Mouse (Mus musculus): ENCODE measurements around the gene Krt14.
"Not testable (repeated sequence)": the region's sequence is repeated elsewhere in the genome, so short reads cannot be mapped to it uniquely, and the experiment has no call there.

The Krt14 gene

DNA sequence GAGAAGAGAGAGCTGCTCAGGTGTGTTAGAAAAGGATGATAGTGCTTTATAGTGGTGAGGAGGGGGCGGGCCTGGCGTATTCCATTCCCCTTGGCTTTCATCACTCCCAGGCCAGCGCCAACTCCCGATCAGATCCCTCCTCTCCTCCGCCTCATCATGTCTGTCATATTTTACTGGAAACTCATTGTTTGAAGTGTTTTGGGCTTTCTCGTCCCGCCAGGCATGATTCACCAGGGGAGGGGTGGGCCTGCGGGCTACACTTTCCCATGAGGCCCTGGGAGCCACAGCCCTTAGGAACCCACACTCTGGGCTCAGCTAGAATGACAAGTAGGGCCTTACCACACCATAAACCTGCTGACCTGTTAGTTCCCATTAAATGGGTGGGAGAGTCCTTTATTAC, at the start of gene Krt14:
Gene Krt14 (minus strand): TSS at position 51 of the 400 bp plus-strand sequence.
- no peak for DNase-seq (ENCODE audit: low spot score in 2 of 2)

- DNase-seq (ENCODE audit: low spot score in 2 of 2) = no peak
These were observed 48.2 kb upstream of the Krt14 start for GRCm38 (mm10) chr11:100255514-100255913.

- DNase-seq (ENCODE audit: low spot score in 2 of 2) = no peak
These were observed 47.2 kb upstream of the Krt14 start for GRCm38 (mm10) chr11:100254360-100255090.

- DNase-seq (ENCODE audit: low spot score in 2 of 2) = no peak
These were observed 41.6 kb upstream of the Krt14 start, which contains the start of gene Krt16 for GRCm38 (mm10) chr11:100248852-100249465. TSS of gene Krt16 (minus strand) at chr11:100248902.

DNA sequence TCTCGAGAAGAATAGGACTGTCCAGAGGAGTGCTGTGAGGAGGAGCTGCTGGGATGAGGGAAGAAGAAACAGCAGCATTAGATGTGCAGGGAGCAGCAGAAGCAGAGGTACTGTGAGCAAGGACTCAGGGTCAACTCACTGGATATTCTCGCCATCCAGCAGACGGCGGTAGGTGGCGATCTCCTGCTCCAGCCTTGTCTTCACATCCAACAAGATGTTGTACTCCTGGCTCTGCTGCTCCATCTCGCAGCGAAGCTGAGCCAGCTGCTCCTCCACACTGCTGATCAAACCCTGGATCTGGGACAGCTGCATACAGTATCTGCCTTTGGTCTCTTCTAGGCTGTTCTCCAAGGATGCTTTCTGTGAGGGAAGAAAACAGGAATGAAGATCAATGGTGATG, 39.1 kb upstream of the Krt14 start:
- not testable (repeated sequence) for DNase-seq (ENCODE audit: low spot score in 2 of 2)

GRCm38 (mm10) chr11:100240272-100240671, 32.9 kb upstream of the Krt14 start:
- not testable (repeated sequence) for DNase-seq (ENCODE audit: low spot score in 2 of 2)

DNA sequence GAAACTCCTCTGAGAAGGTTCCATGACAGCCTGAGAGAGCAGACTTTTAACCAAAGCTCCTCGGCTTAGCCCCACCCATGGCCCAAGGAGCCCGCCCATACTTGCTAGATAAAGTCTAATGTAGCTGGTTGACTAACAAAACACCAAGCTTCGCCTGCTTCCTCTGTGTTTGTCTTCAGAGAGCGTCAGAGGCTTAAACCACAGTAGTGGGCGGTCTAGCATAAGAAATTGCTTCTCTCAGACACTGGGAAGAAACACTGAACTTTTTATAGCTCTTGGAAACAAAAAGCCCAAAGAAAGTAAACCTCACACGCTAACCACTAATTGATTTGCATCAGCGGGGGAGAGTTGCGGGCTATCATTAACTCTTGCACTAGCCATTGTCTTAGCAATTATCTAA, 14.4 kb upstream of the Krt14 start:
- no peak for DNase-seq (ENCODE audit: low spot score in 2 of 2)

DNA sequence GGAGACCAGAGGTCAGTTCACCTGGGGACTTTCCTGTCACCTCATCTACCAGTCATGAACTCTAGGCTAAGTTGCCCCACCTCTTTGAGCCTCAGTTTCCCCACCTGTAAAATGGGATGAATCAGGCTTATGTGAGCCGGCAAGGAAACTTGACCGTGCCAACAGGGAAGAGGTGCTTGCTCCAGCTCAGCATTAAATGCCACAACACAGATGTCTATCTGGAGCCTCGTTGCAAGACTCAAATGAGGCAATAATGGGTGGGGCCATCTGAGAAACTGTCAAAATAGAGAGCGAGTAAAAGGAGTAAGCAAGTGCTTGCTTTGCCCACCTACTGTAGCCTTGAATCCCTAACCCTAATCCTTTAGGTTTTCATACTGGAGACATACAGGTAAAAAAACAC, 12.0 kb upstream of the Krt14 start:
- no peak for DNase-seq (ENCODE audit: low spot score in 2 of 2)

- no peak for DNase-seq (ENCODE audit: low spot score in 2 of 2)
These were observed 1.2 kb upstream of the Krt14 start for GRCm38 (mm10) chr11:100208542-100208941.

DNA sequence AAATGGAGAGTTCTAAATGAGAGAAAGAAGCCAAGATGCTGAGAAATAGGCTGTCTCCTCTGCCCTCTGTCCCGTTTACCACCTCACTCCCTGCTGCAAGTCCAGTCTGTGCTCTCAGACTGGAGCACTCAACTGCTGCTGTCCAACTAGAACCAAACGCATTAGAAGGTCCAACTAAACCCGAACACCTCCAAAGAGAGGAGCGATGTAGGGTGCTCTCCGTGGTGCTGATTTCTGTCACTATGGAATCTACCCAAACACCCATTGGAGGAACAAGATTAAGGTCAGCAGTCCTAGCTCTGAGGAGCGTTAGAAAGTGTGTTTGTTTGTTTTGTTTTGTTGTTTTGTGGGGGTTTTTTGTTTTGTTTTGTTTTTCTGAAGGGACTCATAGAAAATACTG, 3.9 kb downstream of the Krt14 start:
- no peak for DNase-seq (ENCODE audit: low spot score in 2 of 2)

DNA sequence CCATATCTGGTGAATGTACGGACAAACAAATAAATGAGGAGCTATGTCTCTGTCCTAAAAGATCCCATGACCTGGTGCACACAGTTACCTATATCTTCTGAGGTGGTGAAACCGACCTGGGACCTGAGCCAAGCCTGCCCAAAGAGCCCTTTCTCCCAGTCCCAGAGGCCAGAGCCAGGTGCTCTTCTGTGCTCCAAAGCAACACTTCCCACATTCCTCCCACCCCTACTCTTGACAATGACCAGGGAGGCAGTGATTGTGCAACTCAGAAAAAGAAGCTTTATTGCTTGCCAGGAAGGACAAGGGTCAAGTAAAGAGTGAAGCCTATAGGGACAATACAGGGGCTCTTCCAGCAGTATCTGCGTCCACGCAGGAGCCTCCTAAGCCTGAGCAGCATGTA, 4.4 kb downstream of the Krt14 start:
- no peak for DNase-seq (ENCODE audit: low spot score in 2 of 2)

DNA sequence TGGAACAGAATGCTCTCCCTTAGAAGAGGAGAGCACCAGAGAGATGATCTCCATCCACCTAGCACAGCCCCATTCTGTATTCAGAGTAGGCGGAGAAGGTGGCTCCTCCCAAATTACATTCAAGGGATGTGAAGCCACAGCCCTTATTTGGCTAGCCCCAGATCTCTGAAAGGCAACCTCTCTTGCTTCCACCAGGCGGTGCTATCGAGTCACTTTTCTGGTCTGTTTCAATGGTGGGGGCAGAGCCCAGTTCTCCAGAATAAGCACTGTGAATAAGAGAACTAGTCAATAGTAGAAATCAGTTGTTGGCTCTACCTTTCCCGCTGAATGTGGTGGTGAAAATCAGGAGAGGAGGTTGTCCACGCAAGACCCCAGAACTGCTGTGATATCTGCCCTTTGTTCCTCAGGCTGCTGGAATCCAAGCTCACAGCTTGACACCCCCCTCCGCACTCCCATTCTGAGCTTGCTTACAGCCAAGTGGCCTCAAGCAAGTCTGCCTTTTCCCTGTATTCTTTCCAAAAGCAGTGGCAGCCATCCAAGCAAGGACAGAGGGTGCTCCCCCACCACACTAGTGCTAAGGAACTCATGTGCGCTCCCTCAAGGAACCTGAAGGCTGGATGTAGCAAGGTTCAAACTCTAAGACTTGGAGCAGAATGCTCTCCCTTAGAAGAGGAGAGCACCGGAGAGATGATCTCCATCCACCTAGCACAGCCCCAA, 7.1 kb downstream of the Krt14 start:
- peak in 1 of 2 experiments; percentile 21 for DNase-seq (ENCODE audit: low spot score in 2 of 2)

GRCm38 (mm10) chr11:100198666-100199065, 8.7 kb downstream of the Krt14 start:
- DNase-seq (ENCODE audit: low spot score in 2 of 2) = peak in 1 of 2 experiments; percentile 17

GRCm38 (mm10) chr11:100192992-100193391, 14.4 kb downstream of the Krt14 start, which contains the start of gene Krt9:
TSS of gene Krt9 (minus strand) at chr11:100193246.
- DNase-seq (ENCODE audit: low spot score in 2 of 2) = peak in 1 of 2 experiments; percentile 23

GRCm38 (mm10) chr11:100191820-100192219, 15.5 kb downstream of the Krt14 start:
- no peak for DNase-seq (ENCODE audit: low spot score in 2 of 2)

DNA sequence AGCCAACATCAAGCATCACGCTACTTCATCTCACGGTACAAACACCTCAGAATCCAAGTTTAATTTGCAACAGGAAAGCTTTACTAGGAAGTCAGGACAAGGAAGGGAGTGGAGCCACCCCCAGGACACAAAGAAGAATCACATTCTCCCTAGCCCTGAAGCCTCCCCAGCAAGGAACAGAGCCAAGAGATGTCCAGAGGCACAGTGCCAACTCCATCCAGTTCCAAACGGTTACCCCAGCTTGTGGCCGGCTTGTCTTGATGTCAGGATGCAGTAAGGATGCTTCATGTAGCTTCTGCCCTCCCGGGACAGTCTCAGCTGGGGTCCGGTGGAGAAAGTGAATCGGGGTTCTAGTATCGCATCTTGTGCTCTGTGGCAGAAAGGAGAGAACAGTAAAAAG, 20.6 kb downstream of the Krt14 start:
- no peak for DNase-seq (ENCODE audit: low spot score in 2 of 2)

DNA sequence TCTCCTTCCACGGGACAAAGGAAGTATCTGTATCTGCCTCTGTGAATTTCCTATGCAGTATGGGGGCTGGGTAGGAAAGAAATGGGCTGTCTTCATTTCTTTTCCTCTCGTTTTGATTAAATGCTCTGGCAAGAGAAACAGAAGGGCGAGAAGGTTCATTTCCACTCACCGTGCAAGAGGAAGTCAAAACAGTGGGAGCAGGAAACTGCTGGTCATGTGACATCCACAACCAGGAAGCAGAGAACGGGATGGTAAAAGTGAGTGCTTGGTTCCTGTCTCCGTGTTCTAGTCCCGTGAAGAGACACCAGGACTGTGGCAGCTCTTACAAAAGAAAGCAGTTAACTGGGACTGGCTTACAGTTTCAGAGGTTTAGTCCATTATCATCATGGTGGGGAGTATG, 25.6 kb downstream of the Krt14 start:
- no peak for DNase-seq (ENCODE audit: low spot score in 2 of 2)

GRCm38 (mm10) chr11:100179260-100179659, 28.1 kb downstream of the Krt14 start:
- no peak for DNase-seq (ENCODE audit: low spot score in 2 of 2)

DNA sequence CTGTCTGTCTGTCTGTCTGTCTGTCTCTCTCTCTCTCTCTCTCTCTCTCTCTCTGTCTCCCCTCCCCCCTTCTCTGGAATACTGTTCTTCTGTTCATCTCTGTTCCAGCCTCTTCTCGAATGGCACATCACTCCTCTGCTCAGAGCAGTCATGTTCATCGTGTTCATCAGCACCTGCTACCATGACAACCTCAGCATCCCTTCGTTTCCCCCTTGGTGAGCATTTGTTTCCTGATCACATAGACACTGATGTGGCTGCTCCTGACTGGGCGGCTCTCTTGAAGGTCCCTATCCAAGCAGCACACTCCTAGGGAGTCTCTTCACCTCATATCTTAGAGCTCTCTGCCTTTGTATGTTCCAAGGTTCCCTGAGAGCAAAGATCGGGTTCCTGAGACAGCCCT, 29.0 kb downstream of the Krt14 start:
- no peak for DNase-seq (ENCODE audit: low spot score in 2 of 2)

- DNase-seq (ENCODE audit: low spot score in 2 of 2) = no peak
These were observed 30.6 kb downstream of the Krt14 start for GRCm38 (mm10) chr11:100176791-100177190.

GRCm38 (mm10) chr11:100168765-100169762, 38.3 kb downstream of the Krt14 start:
- DNase-seq (ENCODE audit: low spot score in 2 of 2) = peak; percentile 39 to 60
